Mouse (Mus musculus): ENCODE measurements around the gene Arhgap25.
A peak's percentile ranks its signal among the peaks of the same experiment; 100 is the strongest.

Gene Arhgap25

GRCm38 (mm10) chr6:87445222-87445621, 87.8 kb downstream of the Arhgap25 start:
- DNase-seq (ENCODE audit: low spot score), result no peak

GRCm38 (mm10) chr6:87443253-87443652, 89.8 kb downstream of the Arhgap25 start:
- no peak for DNase-seq (ENCODE audit: low spot score)

GRCm38 (mm10) chr6:87436745-87437144, 96.3 kb downstream of the Arhgap25 start:
- DNase-seq (ENCODE audit: low spot score), result no peak

GRCm38 (mm10) chr6:87435791-87436190, 97.3 kb downstream of the Arhgap25 start:
- no peak for DNase-seq (ENCODE audit: low spot score)

GRCm38 (mm10) chr6:87428487-87429044, 104.5 kb downstream of the Arhgap25 start, which contains the start of gene Bmp10:
Gene Bmp10, plus strand, starts transcription at chr6:87428994.
- DNase-seq (ENCODE audit: low spot score), result no peak

GRCm38 (mm10) chr6:87427616-87428015, 105.4 kb downstream of the Arhgap25 start:
- no peak for DNase-seq (ENCODE audit: low spot score)

- DNase-seq (ENCODE audit: low spot score), result no peak
These were observed 106.1 kb downstream of the Arhgap25 start for GRCm38 (mm10) chr6:87426954-87427353.

GRCm38 (mm10) chr6:87424037-87424816, 108.8 kb downstream of the Arhgap25 start:
- peak; percentile 64 for DNase-seq (ENCODE audit: low spot score)

- DNase-seq (ENCODE audit: low spot score), result no peak
These were observed 110.8 kb downstream of the Arhgap25 start for GRCm38 (mm10) chr6:87422304-87422703.

- no peak for DNase-seq (ENCODE audit: low spot score)
These were observed 121.0 kb downstream of the Arhgap25 start for GRCm38 (mm10) chr6:87412011-87412410.

Measured in testis, postnatal 10 days (tissue).